Mouse (Mus musculus): ENCODE results near the gene Uap1. TPM values are rescaled to one million over a fixed set of nuclear protein-coding genes. Genes with fewer than 3 reads are reported as not detected.
A peak's percentile ranks its signal among the peaks of the same experiment; 100 is the strongest.

Uap1 gene
- polyA plus RNA-seq (2015; fragmentation: Nextera tagmentation; extraction: Ambion mirVana), result 52.5 and 57.4 TPM in 2 replicates

DNA sequence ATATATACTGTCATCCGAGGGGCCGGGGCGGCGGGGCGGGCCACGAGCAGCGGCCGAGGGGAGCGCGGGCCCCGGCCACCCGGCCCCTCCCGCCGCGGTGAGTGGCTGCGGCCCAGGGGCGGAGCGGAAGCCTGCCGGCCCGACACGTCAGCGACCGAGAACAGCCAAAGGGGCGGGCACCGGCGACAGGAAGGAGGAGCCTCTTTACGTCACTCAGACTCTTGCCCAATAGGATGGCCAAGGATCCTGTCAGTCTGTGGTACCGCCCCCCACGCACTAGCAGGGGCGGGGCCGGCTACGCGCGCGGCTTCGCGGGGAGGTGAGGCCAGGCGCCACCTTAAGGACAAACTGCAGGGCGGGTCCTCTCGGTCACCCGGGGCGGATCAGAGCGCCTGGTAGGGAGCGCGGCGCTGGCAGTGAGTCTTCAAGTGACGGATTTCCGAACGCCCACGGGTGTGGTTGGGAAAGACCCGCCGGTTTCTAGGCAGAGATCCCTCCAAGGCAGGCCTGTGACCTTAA lies at the start of gene Uap1:
TSS of gene Uap1 (minus strand) at position 144 of the 519 bp plus-strand sequence.
- H3K4me1 ChIP-seq, result peaks cover 8% of the 10 kb centered on the region; the same call in 1 of the 2 replicates

GRCm38 (mm10) chr1:170223276-170223675 lies 48.5 kb upstream of the Uap1 start:
- H3K4me2 ChIP-seq, result no peak overlapping the region
- no peaks in the 10 kb centered on the region for H3K9me3 ChIP-seq
- H3K36me3 ChIP-seq, result no peaks in the 10 kb centered on the region
- no peak overlapping the region for H3K27ac ChIP-seq
- no peak overlapping the region for H3K4me3 ChIP-seq (replicated peaks)
- WGBS, result 80% methylated on average over 2 of the region's 2 CpGs
- 0 out of 2 replicates have a peak, but pooled peaks cover 4% of the 10 kb centered on the region for H3K27me3 ChIP-seq (replicated peaks)
- no peak overlapping the region for H3K9ac ChIP-seq
- no peaks in the 10 kb centered on the region for H3K4me1 ChIP-seq
- ATAC-seq (ENCODE audit: insufficient read depth, low FRiP score, low read depth), result no peak

More for the DNA sequence above, at the start of gene Uap1:
- Histone ChIP-seq H3K27me3 (replicated peaks) (no peaks in the 10 kb centered on the region), H3K4me2 (peak within 1 kb of the TSS; percentile 79), H3K9me3 (no peaks in the 10 kb centered on the region), H3K36me3 (no peaks in the 10 kb centered on the region), H3K9ac (peak within 1 kb of the TSS; percentile 78), H3K4me3 (replicated peaks) (peak within 1 kb of the TSS; percentile 87), H3K27ac (peak within 1 kb of the TSS; percentile 94)
- ATAC-seq (ENCODE audit: insufficient read depth, low FRiP score, low read depth), result peak; percentile 97
- under 1% methylated on average over 49 of the region's 52 CpGs for WGBS

GRCm38 (mm10) chr1:170220351-170220750 lies 45.6 kb upstream of the Uap1 start:
- H3K4me2 ChIP-seq, result no peak overlapping the region
- no peak overlapping the region for H3K27ac ChIP-seq
- no peaks in the 10 kb centered on the region for H3K36me3 ChIP-seq
- no peaks in the 10 kb centered on the region for H3K9me3 ChIP-seq
- no peak for ATAC-seq (ENCODE audit: insufficient read depth, low FRiP score, low read depth)
- no peak overlapping the region for H3K4me3 ChIP-seq (replicated peaks)
- no peak overlapping the region for H3K9ac ChIP-seq
- no peaks in the 10 kb centered on the region for H3K4me1 ChIP-seq
- H3K27me3 ChIP-seq (replicated peaks), result 0 out of 2 replicates have a peak, but pooled peaks cover 4% of the 10 kb centered on the region

- Histone ChIP-seq H3K9ac (no peak overlapping the region), H3K36me3 (no peaks in the 10 kb centered on the region), H3K4me2 (no peak overlapping the region), H3K9me3 (no peaks in the 10 kb centered on the region), H3K4me1 (peaks cover 2% of the 10 kb centered on the region; the same call in 1 of the 2 replicates), H3K4me3 (replicated peaks) (no peak overlapping the region), H3K27ac (no peak overlapping the region), H3K27me3 (replicated peaks) (0 out of 2 replicates have a peak, but pooled peaks cover 4% of the 10 kb centered on the region)
- no peak for ATAC-seq (ENCODE audit: insufficient read depth, low FRiP score, low read depth)
- 76% methylated on average over 6 of the region's 6 CpGs for WGBS
Measured at GRCm38 (mm10) chr1:170218091-170218884, 43.5 kb upstream of the Uap1 start.

DNA sequence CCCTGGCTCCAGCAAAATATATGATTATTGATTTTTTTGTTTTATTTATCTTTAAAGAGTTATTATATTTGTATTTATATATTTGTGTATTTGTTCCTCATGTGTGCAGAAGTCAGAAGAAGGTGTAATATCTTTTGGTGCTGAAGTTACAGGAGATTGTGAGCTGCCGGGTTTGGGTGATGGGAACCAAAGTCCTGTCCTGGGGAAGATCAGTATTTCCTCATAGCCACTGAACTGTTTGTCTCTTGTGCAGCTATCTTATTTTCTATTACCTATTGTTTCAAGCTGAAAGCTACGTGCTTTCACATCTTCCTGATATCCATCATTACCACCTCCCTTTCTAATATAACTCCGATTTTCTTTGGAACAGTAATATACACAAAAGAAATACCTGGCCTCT lies 40.8 kb upstream of the Uap1 start:
- no peak for ATAC-seq (ENCODE audit: insufficient read depth, low FRiP score, low read depth)
- 72% methylated on average over 3 of the region's 3 CpGs for WGBS
- H3K27me3 ChIP-seq (replicated peaks), result no peaks in the 10 kb centered on the region
- H3K27ac ChIP-seq, result no peak overlapping the region
- no peaks in the 10 kb centered on the region for H3K9me3 ChIP-seq
- no peak overlapping the region for H3K9ac ChIP-seq
- H3K4me1 ChIP-seq, result peaks cover 2% of the 10 kb centered on the region; the same call in 1 of the 2 replicates
- peak overlapping the region; percentile 81 for H3K4me3 ChIP-seq (replicated peaks)
- 0 out of 2 replicates have a peak, but pooled peaks cover 5% of the 10 kb centered on the region for H3K36me3 ChIP-seq
- peak overlapping the region; percentile 39 for H3K4me2 ChIP-seq

- Histone ChIP-seq H3K36me3 (0 out of 2 replicates have a peak, but pooled peaks cover 6% of the 10 kb centered on the region), H3K9ac (peak within 1 kb of the TSS; percentile 78), H3K4me2 (peak within 1 kb of the TSS; percentile 60), H3K9me3 (no peaks in the 10 kb centered on the region), H3K27me3 (replicated peaks) (no peaks in the 10 kb centered on the region), H3K27ac (peak within 1 kb of the TSS; percentile 84), H3K4me3 (replicated peaks) (peak within 1 kb of the TSS; percentile 81), H3K4me1 (peaks cover 2% of the 10 kb centered on the region; the same call in 1 of the 2 replicates)
- ATAC-seq (ENCODE audit: insufficient read depth, low FRiP score, low read depth), result peak; percentile 99
- 0% methylated on average over 67 of the region's 70 CpGs for WGBS
Measured at GRCm38 (mm10) chr1:170214757-170215522, 40.2 kb upstream of the Uap1 start, which contains the start of gene Uhmk1. Gene Uhmk1, minus strand, starts transcription at chr1:170215397.

GRCm38 (mm10) chr1:170214383-170214756 lies 39.6 kb upstream of the Uap1 start:
- peak overlapping the region; percentile 78 for H3K9ac ChIP-seq
- H3K27me3 ChIP-seq (replicated peaks), result no peaks in the 10 kb centered on the region
- H3K36me3 ChIP-seq, result 0 out of 2 replicates have a peak, but pooled peaks cover 6% of the 10 kb centered on the region
- peak overlapping the region; percentile 84 for H3K27ac ChIP-seq
- 26% methylated on average over 7 of the region's 7 CpGs for WGBS
- H3K4me2 ChIP-seq, result peak overlapping the region; percentile 60
- peak overlapping the region; percentile 81 for H3K4me3 ChIP-seq (replicated peaks)
- ATAC-seq (ENCODE audit: insufficient read depth, low FRiP score, low read depth), result no peak
- H3K9me3 ChIP-seq, result no peaks in the 10 kb centered on the region
- peaks cover 2% of the 10 kb centered on the region; the same call in 1 of the 2 replicates for H3K4me1 ChIP-seq

DNA sequence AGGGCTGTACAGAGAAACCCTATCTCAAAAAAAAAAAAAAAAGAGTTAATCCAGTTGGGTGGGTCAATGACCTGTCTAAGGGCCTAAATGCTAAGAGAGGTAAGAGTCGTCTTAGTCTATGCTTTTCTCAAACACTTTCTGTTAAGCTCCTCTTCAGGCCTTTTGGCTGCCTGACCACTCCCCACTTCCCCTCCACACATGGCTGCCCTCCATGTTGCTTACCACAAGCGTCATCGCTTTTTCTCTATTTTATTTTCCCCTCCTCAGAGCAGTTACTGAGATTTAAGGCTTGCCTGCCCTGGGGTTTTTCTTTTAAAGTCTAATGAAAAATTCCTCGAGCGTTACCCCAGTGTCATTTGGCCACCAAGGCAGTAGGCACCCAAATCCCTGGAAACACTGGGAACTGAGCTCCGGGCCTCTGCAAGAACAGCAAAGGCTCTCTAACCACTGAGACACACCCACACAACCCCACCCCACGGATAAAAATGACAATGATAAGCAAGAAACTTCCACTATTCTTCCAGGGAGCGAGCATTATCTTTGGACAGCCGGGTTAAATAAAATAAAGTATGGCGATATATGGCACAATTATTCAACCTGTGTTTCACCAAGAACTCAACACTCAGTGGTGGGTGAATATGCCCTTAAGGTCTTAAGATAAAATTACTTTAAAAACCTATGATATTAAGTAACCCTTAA lies 38.6 kb upstream of the Uap1 start:
- no peak for ATAC-seq (ENCODE audit: insufficient read depth, low FRiP score, low read depth)
- H3K4me2 ChIP-seq, result no peak overlapping the region

DNA sequence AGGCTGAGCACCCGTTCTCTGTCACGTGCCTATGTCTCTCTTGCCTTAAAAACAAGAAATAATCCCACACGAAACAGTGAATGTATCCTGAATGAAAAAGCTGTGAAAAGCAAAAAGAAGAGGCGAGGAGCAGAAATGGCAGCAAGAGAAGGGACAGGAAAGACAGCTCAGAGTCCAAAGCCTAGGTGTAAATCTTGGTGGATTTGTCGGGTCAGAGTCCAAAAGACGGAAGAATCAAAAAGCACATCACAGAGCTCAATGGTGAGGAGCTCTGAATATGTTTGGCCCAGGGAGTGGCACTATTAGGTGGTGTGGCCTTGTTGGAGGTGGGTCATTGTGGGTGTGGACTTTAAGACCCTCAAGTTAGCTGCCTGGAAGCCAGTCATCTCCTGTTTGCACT lies 31.6 kb upstream of the Uap1 start:
- H3K4me3 ChIP-seq (replicated peaks), result no peak overlapping the region
- H3K9me3 ChIP-seq, result no peaks in the 10 kb centered on the region
- no peak for ATAC-seq (ENCODE audit: insufficient read depth, low FRiP score, low read depth)
- no peaks in the 10 kb centered on the region for H3K27me3 ChIP-seq (replicated peaks)
- peaks cover 38% of the 10 kb centered on the region for H3K36me3 ChIP-seq
- H3K4me2 ChIP-seq, result no peak overlapping the region
- H3K27ac ChIP-seq, result no peak overlapping the region
- WGBS, result 90% methylated on average over 6 of the region's 6 CpGs
- no peak overlapping the region for H3K9ac ChIP-seq
- no peaks in the 10 kb centered on the region for H3K4me1 ChIP-seq

More for the DNA sequence above, 38.6 kb upstream of the Uap1 start:
- Histone ChIP-seq H3K4me1 (peaks cover 2% of the 10 kb centered on the region; the same call in 1 of the 2 replicates), H3K4me3 (replicated peaks) (no peak overlapping the region), H3K27ac (no peak overlapping the region), H3K27me3 (replicated peaks) (no peaks in the 10 kb centered on the region), H3K9ac (no peak overlapping the region), H3K36me3 (0 out of 2 replicates have a peak, but pooled peaks cover 6% of the 10 kb centered on the region), H3K9me3 (no peaks in the 10 kb centered on the region)
- 87% methylated on average over 10 of the region's 10 CpGs for WGBS

- H3K4me1 ChIP-seq, result no peaks in the 10 kb centered on the region
- no peak overlapping the region for H3K4me3 ChIP-seq (replicated peaks)
- H3K27me3 ChIP-seq (replicated peaks), result no peaks in the 10 kb centered on the region
- H3K27ac ChIP-seq, result no peak overlapping the region
- H3K9ac ChIP-seq, result no peak overlapping the region
- no peaks in the 10 kb centered on the region for H3K9me3 ChIP-seq
- WGBS, result 80% methylated on average over 3 of the region's 3 CpGs
- ATAC-seq (ENCODE audit: insufficient read depth, low FRiP score, low read depth), result no peak
- peaks cover 43% of the 10 kb centered on the region for H3K36me3 ChIP-seq
- no peak overlapping the region for H3K4me2 ChIP-seq
Measured at GRCm38 (mm10) chr1:170200379-170200778, 25.6 kb upstream of the Uap1 start.

GRCm38 (mm10) chr1:170196211-170196610 lies 21.5 kb upstream of the Uap1 start:
- Histone ChIP-seq H3K9me3 (no peaks in the 10 kb centered on the region), H3K36me3 (peaks cover 49% of the 10 kb centered on the region), H3K4me3 (replicated peaks) (no peak overlapping the region), H3K27ac (no peak overlapping the region), H3K4me1 (no peaks in the 10 kb centered on the region), H3K4me2 (no peak overlapping the region), H3K27me3 (replicated peaks) (no peaks in the 10 kb centered on the region), H3K9ac (no peak overlapping the region)
- ATAC-seq (ENCODE audit: insufficient read depth, low FRiP score, low read depth), result no peak
- WGBS, result 93% methylated on average over 8 of the region's 8 CpGs

Data from stomach, embryonic 15.5 days (tissue).